Mouse (Mus musculus): Measurements from ENCODE around the gene Nkx2-3.
A peak's percentile ranks its signal among the peaks of the same experiment; 100 is the strongest.

DNA sequence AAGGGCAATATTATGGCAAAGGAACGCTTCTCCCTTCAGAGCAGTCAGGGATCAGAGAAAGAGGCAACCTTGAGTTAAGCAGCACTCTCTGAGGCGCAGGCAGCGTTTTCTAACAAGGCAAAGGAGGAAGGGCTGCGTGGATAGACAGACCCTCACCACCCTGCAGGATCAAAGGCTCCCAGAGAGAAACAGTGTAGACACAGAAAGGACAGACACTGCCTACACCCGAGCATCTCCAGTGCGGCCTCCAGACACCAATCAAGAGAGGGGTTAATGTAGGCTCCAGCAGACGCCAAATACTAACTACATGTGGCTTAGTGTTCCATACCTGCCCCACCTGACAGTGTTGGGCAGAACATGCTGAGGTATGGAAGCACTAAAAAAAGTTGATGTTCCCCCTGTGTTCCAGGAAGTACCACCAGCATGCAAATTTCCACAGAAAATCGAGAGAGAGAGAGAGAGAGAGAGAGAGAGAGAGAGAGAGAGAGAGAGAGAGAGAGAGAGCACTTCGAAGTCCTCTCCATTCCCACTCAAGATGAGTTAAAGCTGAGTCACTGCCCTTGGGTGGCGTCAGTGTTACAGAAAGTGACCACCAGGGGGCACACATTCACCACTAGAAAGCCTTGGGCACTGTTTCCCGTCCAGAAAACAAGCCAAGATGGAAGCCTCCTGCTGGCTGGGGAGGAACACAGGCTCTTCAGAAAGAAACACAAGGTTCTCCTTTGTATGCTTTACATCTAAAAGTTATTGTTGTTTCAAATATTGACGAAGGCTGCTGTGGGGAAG, 18.5 kb downstream of the Nkx2-3 start:
- TF ChIP-seq CTCF (IDR thresholded peaks at IDR 0.05) = peak; percentile 79
- peak; percentile 60; the same call in 1 of the 2 replicates for TF ChIP-seq EP300 (IDR thresholded peaks at IDR 0.05; ENCODE audit: insufficient read depth, low read depth, low read length)

Measured in heart, adult 2 months (tissue).